Mouse (Mus musculus) gastrocnemius, postnatal 14 days (tissue): Measurements from ENCODE around the gene Adamtsl3. TPM values are rescaled to one million over a fixed set of nuclear protein-coding genes. Genes with fewer than 3 reads are reported as not detected.

Experiments
- DNase-seq: peaks from one replicate; pipeline ENCODE4 v3.0.0; 2021; ENCODE audit warnings: mixed read lengths
- intact Hi-C: fragments of 180-260 bp; cut with DNase I; formaldehyde crosslinking; loops from one replicate; pipeline ENCODE4 v1.15.1; 2025; ENCODE audit warnings: low total_unique reads
- total RNA-seq, 2 experiments: library from RNA; stranded (reverse); gene quantifications; 2 replicates each; pipeline ENCODE4 v1.2.3; 2021

The Adamtsl3 gene
- total RNA-seq, 2 experiments from 2014 or later, result 7.4 to 8.1 TPM

- DNase-seq, result peak; percentile 65
- intact Hi-C loops, result no loop called here
These were observed 147.9 kb downstream of the Adamtsl3 start for GRCm38 (mm10) chr7:82483426-82483825.

- intact Hi-C loops, result no loop called here
- peak; percentile 61 for DNase-seq
These were observed 149.3 kb downstream of the Adamtsl3 start for GRCm38 (mm10) chr7:82484834-82485233.

GRCm38 (mm10) chr7:82485344-82485954, 150.0 kb downstream of the Adamtsl3 start:
- DNase-seq, result no peak
- intact Hi-C loops, result no loop called here

GRCm38 (mm10) chr7:82491018-82491417, 155.5 kb downstream of the Adamtsl3 start:
- intact Hi-C loops, result no loop called here
- no peak for DNase-seq

- no peak for DNase-seq
- intact Hi-C loops, result no loop called here
These were observed 157.4 kb downstream of the Adamtsl3 start for GRCm38 (mm10) chr7:82492881-82493280.

GRCm38 (mm10) chr7:82494220-82494619, 158.7 kb downstream of the Adamtsl3 start:
- intact Hi-C loops, result loop anchor here (2.0 kb wide), 1 partner anchor 67 kb away; no protein-coding TSS in a partner anchor
- no peak for DNase-seq

GRCm38 (mm10) chr7:82497064-82497463, 161.6 kb downstream of the Adamtsl3 start:
- no peak for DNase-seq
- intact Hi-C loops, result no loop called here

GRCm38 (mm10) chr7:82501306-82501705, 165.8 kb downstream of the Adamtsl3 start:
- no peak for DNase-seq
- intact Hi-C loops, result loop anchor here (10.0 kb wide), 1 partner anchor 167 kb away; the partner anchor contains the start of gene Adamtsl3

- intact Hi-C loops, result loop anchor here (10.0 kb wide), 1 partner anchor 168 kb away; the partner anchor contains the start of gene Adamtsl3
- no peak for DNase-seq
These were observed 167.0 kb downstream of the Adamtsl3 start for GRCm38 (mm10) chr7:82502511-82502910.

- intact Hi-C loops, result loop anchor here (10.0 kb wide), 1 partner anchor 169 kb away; the partner anchor contains the start of gene Adamtsl3
- peak; percentile 31 for DNase-seq
These were observed 168.6 kb downstream of the Adamtsl3 start for GRCm38 (mm10) chr7:82504101-82504500.

GRCm38 (mm10) chr7:82530583-82530982, 195.1 kb downstream of the Adamtsl3 start:
- intact Hi-C loops, result no loop called here
- DNase-seq, result no peak

- peak; percentile 27 for DNase-seq
- intact Hi-C loops, result no loop called here
These were observed 195.9 kb downstream of the Adamtsl3 start for GRCm38 (mm10) chr7:82531376-82531775.

- no peak for DNase-seq
- intact Hi-C loops, result no loop called here
These were observed 197.7 kb downstream of the Adamtsl3 start for GRCm38 (mm10) chr7:82533188-82533587.

- no peak for DNase-seq
- intact Hi-C loops, result no loop called here
These were observed 198.4 kb downstream of the Adamtsl3 start for GRCm38 (mm10) chr7:82533747-82534504.

GRCm38 (mm10) chr7:82544390-82544919, 209.0 kb downstream of the Adamtsl3 start:
- DNase-seq, result no peak
- intact Hi-C loops, result no loop called here

- no peak for DNase-seq
- intact Hi-C loops, result no loop called here
These were observed 216.5 kb downstream of the Adamtsl3 start for GRCm38 (mm10) chr7:82552005-82552404.

GRCm38 (mm10) chr7:82555803-82556202, 220.3 kb downstream of the Adamtsl3 start:
- no peak for DNase-seq
- intact Hi-C loops, result no loop called here

- intact Hi-C loops, result no loop called here
- DNase-seq, result no peak
These were observed 220.9 kb downstream of the Adamtsl3 start for GRCm38 (mm10) chr7:82556417-82556816.

GRCm38 (mm10) chr7:82557111-82557510, 221.6 kb downstream of the Adamtsl3 start:
- intact Hi-C loops, result no loop called here
- DNase-seq, result no peak

- intact Hi-C loops, result no loop called here
- no peak for DNase-seq
These were observed 231.2 kb downstream of the Adamtsl3 start for GRCm38 (mm10) chr7:82566688-82567087.

- no peak for DNase-seq
- intact Hi-C loops, result no loop called here
These were observed 232.3 kb downstream of the Adamtsl3 start for GRCm38 (mm10) chr7:82567811-82568210.
